Mouse (Mus musculus): ENCODE measurements around the gene Mid1.
"Not testable (repeated sequence)": the region's sequence is repeated elsewhere in the genome, so short reads cannot be mapped to it uniquely, and the experiment has no call there.

The Mid1 gene

GRCm38 (mm10) chrX:169970546-169970945 lies 285.5 kb downstream of the Mid1 start:
- DNase-seq (ENCODE audit: low read depth, low spot score): peak; percentile 1

- DNase-seq (ENCODE audit: low read depth, low spot score): not testable (repeated sequence)
Measured at GRCm38 (mm10) chrX:169971562-169971961, 286.6 kb downstream of the Mid1 start.

- DNase-seq (ENCODE audit: low read depth, low spot score): peak; percentile 1
Measured at GRCm38 (mm10) chrX:169972131-169972530, 287.1 kb downstream of the Mid1 start.

GRCm38 (mm10) chrX:169972791-169973494 lies 287.9 kb downstream of the Mid1 start:
- peak; percentile 63 for DNase-seq (ENCODE audit: low read depth, low spot score)

- DNase-seq (ENCODE audit: low read depth, low spot score): peak; percentile 26
Measured at GRCm38 (mm10) chrX:169973806-169974205, 288.8 kb downstream of the Mid1 start.

- peak; percentile 12 for DNase-seq (ENCODE audit: low read depth, low spot score)
Measured at GRCm38 (mm10) chrX:169974456-169974855, 289.5 kb downstream of the Mid1 start.

GRCm38 (mm10) chrX:169974974-169975373 lies 290.0 kb downstream of the Mid1 start:
- DNase-seq (ENCODE audit: low read depth, low spot score): not testable (repeated sequence)

GRCm38 (mm10) chrX:169975681-169976131 lies 290.7 kb downstream of the Mid1 start:
- DNase-seq (ENCODE audit: low read depth, low spot score): peak; percentile 18

- DNase-seq (ENCODE audit: low read depth, low spot score): peak; percentile 2
Measured at GRCm38 (mm10) chrX:169976340-169976739, 291.3 kb downstream of the Mid1 start.

GRCm38 (mm10) chrX:169977856-169978435 lies 292.9 kb downstream of the Mid1 start:
- DNase-seq (ENCODE audit: low read depth, low spot score): peak; percentile 20

GRCm38 (mm10) chrX:169978436-169979381 lies 293.7 kb downstream of the Mid1 start:
- peak; percentile 71 for DNase-seq (ENCODE audit: low read depth, low spot score)

GRCm38 (mm10) chrX:169979461-169980202 lies 294.6 kb downstream of the Mid1 start:
- DNase-seq (ENCODE audit: low read depth, low spot score): not testable (repeated sequence)

- peak; percentile 18 for DNase-seq (ENCODE audit: low read depth, low spot score)
Measured at GRCm38 (mm10) chrX:169980203-169980556, 295.2 kb downstream of the Mid1 start.

GRCm38 (mm10) chrX:169980809-169981289 lies 295.9 kb downstream of the Mid1 start:
- peak; percentile 8 for DNase-seq (ENCODE audit: low read depth, low spot score)

- DNase-seq (ENCODE audit: low read depth, low spot score): peak; percentile 29
Measured at GRCm38 (mm10) chrX:169981761-169982181, 296.8 kb downstream of the Mid1 start.

- DNase-seq (ENCODE audit: low read depth, low spot score): peak; percentile 15
Measured at GRCm38 (mm10) chrX:169982606-169983400, 297.8 kb downstream of the Mid1 start.

GRCm38 (mm10) chrX:169983401-169984165 lies 298.6 kb downstream of the Mid1 start:
- DNase-seq (ENCODE audit: low read depth, low spot score): peak; percentile 25

GRCm38 (mm10) chrX:169984331-169984730 lies 299.3 kb downstream of the Mid1 start:
- peak; percentile 18 for DNase-seq (ENCODE audit: low read depth, low spot score)

- DNase-seq (ENCODE audit: low read depth, low spot score): peak; percentile 32
Measured at GRCm38 (mm10) chrX:169984853-169985252, 299.9 kb downstream of the Mid1 start.
